Mouse (Mus musculus) liver, adult 2 months (tissue): ENCODE measurements at regions not wholly inside any gene's neighbourhood (a gene's known extent, or its start where the extent isn't known, plus 50 kb on each side); places are given as distances from the start of the nearest gene placed in this dataset.

ENCODE experiments used
- CTCF ChIP-seq: fragments of 200-500 bp; IDR thresholded peaks from 2 replicates; pipeline ENCODE4 v1.5.1; 2011; ENCODE audit warnings: low read depth, low read length, control low read depth
- POLR2A ChIP-seq: fragments of 200-500 bp; IDR thresholded peaks from 2 replicates; pipeline ENCODE4 v1.6.1; 2011; ENCODE audit warnings: low read length, control low read depth; ENCODE audit not compliant: insufficient read depth; ENCODE audit errors: extremely low read depth

DNA sequence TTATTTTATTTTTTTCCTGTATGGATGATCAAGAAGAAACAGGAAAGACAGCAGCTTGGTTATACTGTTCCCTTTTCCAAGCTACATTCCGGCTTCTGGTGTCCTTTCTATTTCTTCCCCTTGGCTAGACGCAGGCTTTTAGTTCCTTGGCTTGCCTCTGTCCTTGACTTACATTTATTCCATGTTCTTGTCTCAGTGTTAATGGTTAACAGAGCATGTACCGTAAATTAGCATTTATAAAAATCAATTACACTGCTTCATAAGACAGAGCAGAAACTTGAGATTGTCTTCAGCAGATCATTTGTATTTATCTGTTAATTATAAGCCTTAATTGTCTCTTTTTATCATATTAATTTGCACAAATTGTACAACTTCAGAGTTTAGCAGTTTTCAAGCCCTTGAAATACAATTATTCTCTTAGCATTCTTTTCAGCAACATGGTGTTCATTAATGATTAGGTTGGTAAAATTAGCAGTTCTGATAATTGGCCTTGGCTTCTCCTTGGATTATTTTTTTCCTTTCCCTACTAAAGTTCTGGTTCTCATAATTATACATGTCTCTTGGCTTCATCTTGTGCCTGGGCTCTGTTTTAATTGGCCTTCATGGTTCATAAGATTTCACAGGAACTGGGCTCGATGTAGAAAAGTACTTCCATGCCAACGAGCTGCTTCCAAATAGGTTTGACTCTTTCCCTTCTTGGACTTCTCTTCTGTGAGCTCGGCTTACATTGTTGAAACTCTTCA, 215.4 kb downstream of the Sptssa start:
- no peak for TF ChIP-seq POLR2A
- TF ChIP-seq CTCF: no peak
